Mouse (Mus musculus) heart, postnatal 0 days (tissue): ENCODE measurements around the gene Eea1.

ENCODE experiments used
- CTCF ChIP-seq: IDR thresholded peaks from 2 replicates; pipeline ENCODE4 v1.5.1; 2016; ENCODE audit warnings: antibody characterized with exemption, control low read depth, low read depth
- EP300 ChIP-seq: IDR thresholded peaks from 2 replicates; pipeline ENCODE4 v1.6.1; 2016; ENCODE audit warnings: antibody characterized with exemption, low read depth

DNA sequence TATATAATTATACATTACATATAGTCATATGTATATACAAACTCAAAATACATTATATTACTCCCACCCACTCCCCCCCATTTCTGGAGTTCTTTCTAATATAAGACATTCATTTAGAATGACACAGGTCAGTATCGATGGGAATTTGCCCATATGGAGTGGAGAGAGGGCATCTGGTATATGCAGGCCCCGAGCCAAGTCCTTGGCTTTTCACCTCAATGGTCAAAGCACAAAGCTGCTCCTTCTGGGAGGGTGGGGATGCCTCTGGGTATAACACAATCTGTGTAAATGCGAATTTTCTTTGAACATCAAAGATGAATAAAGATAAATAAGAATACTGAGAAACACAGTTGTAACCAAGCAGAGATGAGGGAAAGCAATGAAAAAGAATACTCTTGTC is 149.9 kb downstream of the Eea1 start:
- TF ChIP-seq CTCF (no peak), EP300 (no peak)
